In genomic region chr9:95527676-95528075, GRCm38 (mm10) we compare ENCODE assay signal across 17 mouse cellular contexts. TPM values are rescaled to one million over a fixed set of nuclear protein-coding genes. Genes with fewer than 3 reads are reported as not detected.
DNase-seq lines count a peak whose midpoint lies in the region; ATAC-seq lines count a peak whose summit lies in the region.
"Had no signal": no experiment of that assay in that cellular context is flagged by ENCODE, and none has a peak within 500 bp of the region (broad histone marks: within the 10 kb centered on the region; RNA-seq: fewer than 3 reads in every experiment).

No protein-coding gene starts in this region.

- peak; percentile 39 for DNase-seq in cerebellum, adult 9-11 months
- peak; percentile 43 for DNase-seq in 3T3-L1 (ENCODE audit: low read depth, low spot score)
- no peak for DNase-seq in left cerebral cortex, adult 18-20 months (ENCODE audit: low spot score in 2 of 2)
- DNase-seq in urinary bladder, adult 2 months (ENCODE audit: low spot score): no peak
- DNase-seq: adrenal gland, adult 8-10 months; gastrocnemius, adult 2 months; kidney, adult 2 months; layer of hippocampus, adult 9-11 months; lung, adult 2 months; lung, postnatal 14 days; midbrain, embryonic 14.5 days; right cerebral cortex, postnatal 25 days; thymus, postnatal 14 days had no signal

- no peak for ATAC-seq in cerebellum, adult (ENCODE audit: insufficient number of reproducible peaks, low FRiP score, low TSS enrichment)
- ATAC-seq in common myeloid progenitor, adult 5-6 weeks (replicated peaks; ENCODE audit: low read depth, poor library complexity, severe bottlenecking): peak; percentile 42; the same call in 1 of the 2 replicates
- ATAC-seq in megakaryocyte-erythroid progenitor cell, adult 5-6 weeks (replicated peaks; ENCODE audit: low FRiP score, low TSS enrichment, poor library complexity, severe bottlenecking): peak; percentile 60
- ATAC-seq: activated CD4-positive, CD25-positive, alpha-beta regulatory T cell, adult 4 months had no signal

RNA-seq across cellular contexts. Expression of gene U2surp, which starts 15.9 kb away (rescaled TPM):
- 204 and 227 TPM in 2 replicates for total RNA-seq in common myeloid progenitor, adult 5-6 weeks (2017)
- total RNA-seq in megakaryocyte-erythroid progenitor cell, adult 5-6 weeks (2014; fragmentation: Nextera tagmentation): 96.6 and 116 TPM in 2 replicates
- total RNA-seq in megakaryocyte-erythroid progenitor cell, adult 5-6 weeks (2017): 251 and 271 TPM in 2 replicates
- 10 to 100 TPM; 59.8 to 61.0 TPM for total RNA-seq in left cerebral cortex, adult 18-20 months (2021)
- polyA plus RNA-seq in urinary bladder, adult 2 months (2012; rRNA removed): 19.4 and 22.9 TPM in 2 replicates

RNA-seq across cellular contexts. Expression of gene Paqr9, which starts 31.8 kb away (rescaled TPM):
- total RNA-seq in common myeloid progenitor, adult 5-6 weeks (2017): 7.8 and 11.7 TPM in 2 replicates
- total RNA-seq in megakaryocyte-erythroid progenitor cell, adult 5-6 weeks (2014; fragmentation: Nextera tagmentation): 31.8 and 38.8 TPM in 2 replicates
- total RNA-seq in megakaryocyte-erythroid progenitor cell, adult 5-6 weeks (2017): 18.1 and 22.1 TPM in 2 replicates
- 10 to 100 TPM; 31.8 to 32.1 TPM for total RNA-seq in left cerebral cortex, adult 18-20 months (2021)
- 0.25 and 0.44 TPM in 2 replicates for polyA plus RNA-seq in urinary bladder, adult 2 months (2012; rRNA removed)

Comparison
In these comparisons a context has a peak if more than half of its experiments do, and no peak if none do; other contexts are left out.
1. DNase-seq: peak in cerebellum, adult 9-11 months (single experiment) and 3T3-L1 (single experiment); none in left cerebral cortex, adult 18-20 months (0 of 2) and urinary bladder, adult 2 months (single experiment).